Mouse (Mus musculus): ENCODE results near the gene Myo9a. TPM values are rescaled to one million over a fixed set of nuclear protein-coding genes. Genes with fewer than 3 reads are reported as not detected.

Gene Myo9a
- polyA plus RNA-seq, 1 experiment: 4.6 TPM

- no peak for TF ChIP-seq POLR2A (IDR thresholded peaks at IDR 0.05; ENCODE audit: low read depth, low read length)
- TF ChIP-seq CTCF (conservative IDR thresholded peaks at IDR 0.05; ENCODE audit: insufficient read depth, insufficient read length, low read depth, low read length): no peak
- no peak for DNase-seq
- no peak overlapping the region for H3K4me3 ChIP-seq (ENCODE audit: insufficient read depth, low read depth, low read length)
- H3K4me1 ChIP-seq (ENCODE audit: control insufficient read depth, insufficient read depth, low read length): no peaks in the 10 kb centered on the region
- H3K27ac ChIP-seq (ENCODE audit: insufficient read depth, low read depth, low read length): no peak overlapping the region
- 87% methylated on average over 17 of the region's 17 CpGs for WGBS
- no peaks in the 10 kb centered on the region for H3K27me3 ChIP-seq (replicated peaks; ENCODE audit: control insufficient read depth, insufficient read depth, low read length)
- no peaks in the 10 kb centered on the region for H3K36me3 ChIP-seq (ENCODE audit: control insufficient read depth, insufficient read depth, low read length)
Observed at GRCm38 (mm10) chr9:59948691-59949250, 198.1 kb downstream of the Myo9a start.

GRCm38 (mm10) chr9:59949511-59949910, 198.8 kb downstream of the Myo9a start:
- TF ChIP-seq CTCF (conservative IDR thresholded peaks at IDR 0.05; ENCODE audit: insufficient read depth, insufficient read length, low read depth, low read length) (no peak), POLR2A (IDR thresholded peaks at IDR 0.05; ENCODE audit: low read depth, low read length) (no peak)
- Histone ChIP-seq H3K27me3 (replicated peaks; ENCODE audit: control insufficient read depth, insufficient read depth, low read length) (no peaks in the 10 kb centered on the region), H3K4me3 (ENCODE audit: insufficient read depth, low read depth, low read length) (no peak overlapping the region), H3K36me3 (ENCODE audit: control insufficient read depth, insufficient read depth, low read length) (no peaks in the 10 kb centered on the region), H3K27ac (ENCODE audit: insufficient read depth, low read depth, low read length) (no peak overlapping the region), H3K4me1 (ENCODE audit: control insufficient read depth, insufficient read depth, low read length) (no peaks in the 10 kb centered on the region)
- WGBS: 83% methylated on average over 6 of the region's 6 CpGs
- DNase-seq: no peak

DNA sequence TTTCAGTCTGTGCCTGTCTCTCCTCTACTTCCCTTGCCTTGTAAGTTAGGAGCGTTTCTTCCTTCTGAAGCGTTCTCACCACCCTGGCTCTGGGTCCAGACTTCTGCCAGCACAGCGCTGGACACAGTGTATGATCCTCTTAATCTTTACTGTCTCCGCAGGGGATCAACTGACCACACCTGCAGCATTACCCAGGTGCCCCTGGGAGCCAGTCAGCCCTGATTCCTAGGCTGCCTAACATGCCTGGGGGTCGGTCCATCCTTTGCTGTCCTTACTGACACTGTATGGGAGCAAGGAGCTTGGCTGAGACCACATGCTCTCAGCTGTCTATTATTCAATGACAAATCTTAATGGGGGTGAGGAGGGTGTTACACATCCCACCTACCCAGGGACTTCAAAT, 199.3 kb downstream of the Myo9a start:
- TF ChIP-seq CTCF (conservative IDR thresholded peaks at IDR 0.05; ENCODE audit: insufficient read depth, insufficient read length, low read depth, low read length) (no peak), POLR2A (IDR thresholded peaks at IDR 0.05; ENCODE audit: low read depth, low read length) (no peak)
- Histone ChIP-seq H3K4me1 (ENCODE audit: control insufficient read depth, insufficient read depth, low read length) (no peaks in the 10 kb centered on the region), H3K36me3 (ENCODE audit: control insufficient read depth, insufficient read depth, low read length) (no peaks in the 10 kb centered on the region), H3K4me3 (ENCODE audit: insufficient read depth, low read depth, low read length) (no peak overlapping the region), H3K27ac (ENCODE audit: insufficient read depth, low read depth, low read length) (no peak overlapping the region), H3K27me3 (replicated peaks; ENCODE audit: control insufficient read depth, insufficient read depth, low read length) (no peaks in the 10 kb centered on the region)
- 88% methylated on average over 5 of the region's 5 CpGs for WGBS
- DNase-seq: no peak

DNA sequence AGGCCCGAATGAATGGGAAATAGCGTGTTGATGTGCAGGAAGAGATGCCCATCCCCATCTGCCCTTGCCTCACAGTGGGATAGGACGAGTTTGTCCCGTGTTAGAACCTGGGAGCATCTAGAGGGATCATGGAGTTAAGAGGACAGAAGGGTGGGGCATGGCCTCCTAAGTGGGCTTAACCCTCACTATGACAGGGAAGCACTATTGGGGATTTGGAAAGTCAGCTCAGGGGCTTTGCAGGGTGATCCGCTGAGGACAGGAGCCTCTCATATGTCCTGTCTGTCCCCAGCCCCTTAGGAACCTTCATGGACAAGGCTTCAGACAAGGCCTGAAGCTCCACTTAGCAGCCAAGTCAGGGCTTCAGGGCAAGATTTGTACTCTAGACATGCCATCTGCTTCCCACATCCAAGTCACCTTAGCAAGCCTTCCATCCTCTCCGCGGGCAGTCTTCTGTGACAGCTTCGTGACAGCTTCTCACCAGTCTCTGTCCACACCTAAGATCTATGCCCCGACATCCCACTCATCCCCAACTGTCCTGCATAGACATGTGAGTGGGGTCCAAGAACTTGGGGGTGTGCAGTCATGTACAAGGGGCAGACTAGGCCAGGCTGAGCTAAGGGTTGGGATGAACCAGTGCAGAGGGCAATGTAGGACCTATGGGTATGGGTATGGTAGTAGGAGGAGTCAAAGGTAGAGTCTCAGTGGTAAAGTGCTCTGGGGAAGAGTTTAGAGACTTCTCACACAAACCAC, 200.5 kb downstream of the Myo9a start:
- H3K4me1 ChIP-seq (ENCODE audit: control insufficient read depth, insufficient read depth, low read length): no peaks in the 10 kb centered on the region
- H3K27me3 ChIP-seq (replicated peaks; ENCODE audit: control insufficient read depth, insufficient read depth, low read length): no peaks in the 10 kb centered on the region
- no peak overlapping the region for H3K4me3 ChIP-seq (ENCODE audit: insufficient read depth, low read depth, low read length)
- no peak overlapping the region for H3K27ac ChIP-seq (ENCODE audit: insufficient read depth, low read depth, low read length)
- no peak for DNase-seq
- H3K36me3 ChIP-seq (ENCODE audit: control insufficient read depth, insufficient read depth, low read length): no peaks in the 10 kb centered on the region
- 94% methylated on average over 9 of the region's 9 CpGs for WGBS
- TF ChIP-seq CTCF (conservative IDR thresholded peaks at IDR 0.05; ENCODE audit: insufficient read depth, insufficient read length, low read depth, low read length): no peak
- no peak for TF ChIP-seq POLR2A (IDR thresholded peaks at IDR 0.05; ENCODE audit: low read depth, low read length)

- Histone ChIP-seq H3K4me1 (ENCODE audit: control insufficient read depth, insufficient read depth, low read length) (no peaks in the 10 kb centered on the region), H3K27me3 (replicated peaks; ENCODE audit: control insufficient read depth, insufficient read depth, low read length) (no peaks in the 10 kb centered on the region), H3K36me3 (ENCODE audit: control insufficient read depth, insufficient read depth, low read length) (no peaks in the 10 kb centered on the region), H3K27ac (ENCODE audit: insufficient read depth, low read depth, low read length) (no peak overlapping the region), H3K4me3 (ENCODE audit: insufficient read depth, low read depth, low read length) (no peak overlapping the region)
- no peak for TF ChIP-seq POLR2A (IDR thresholded peaks at IDR 0.05; ENCODE audit: low read depth, low read length)
- TF ChIP-seq CTCF (conservative IDR thresholded peaks at IDR 0.05; ENCODE audit: insufficient read depth, insufficient read length, low read depth, low read length): no peak
- no peak for DNase-seq
- WGBS: 66% methylated on average over 4 of the region's 4 CpGs
Observed at GRCm38 (mm10) chr9:59951943-59952342, 201.2 kb downstream of the Myo9a start.

DNA sequence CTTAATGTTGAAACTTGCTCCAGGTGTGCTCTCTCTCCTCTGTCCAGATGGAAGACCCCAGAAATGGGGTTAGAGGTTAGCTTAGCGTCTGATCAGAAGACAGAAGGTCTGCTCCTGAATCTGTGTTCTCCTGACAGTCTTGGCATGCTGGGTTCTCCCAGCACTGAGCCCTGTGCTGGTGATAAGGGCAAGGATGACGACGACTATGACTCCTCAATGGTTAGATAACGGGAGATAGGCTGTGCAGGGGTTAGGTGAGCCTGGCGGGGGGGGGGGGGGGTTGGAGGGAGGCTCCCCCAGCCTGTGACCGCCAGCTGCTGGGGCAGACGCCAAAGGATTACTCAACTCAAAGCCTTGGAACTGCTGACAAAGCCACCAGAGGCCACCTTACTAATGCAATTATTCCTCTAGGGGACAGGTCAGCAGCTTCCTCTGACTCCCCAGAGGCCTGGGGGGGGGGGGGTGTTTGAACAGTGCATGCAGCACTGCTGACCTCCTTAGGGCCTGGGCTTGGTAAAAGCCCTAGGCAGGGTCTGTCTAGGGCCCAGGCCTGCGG, 201.9 kb downstream of the Myo9a start:
- DNase-seq: no peak
- WGBS: 79% methylated on average over 8 of the region's 8 CpGs
- TF ChIP-seq POLR2A (IDR thresholded peaks at IDR 0.05; ENCODE audit: low read depth, low read length) (no peak), CTCF (conservative IDR thresholded peaks at IDR 0.05; ENCODE audit: insufficient read depth, insufficient read length, low read depth, low read length) (no peak)
- Histone ChIP-seq H3K27ac (ENCODE audit: insufficient read depth, low read depth, low read length) (no peak overlapping the region), H3K36me3 (ENCODE audit: control insufficient read depth, insufficient read depth, low read length) (no peaks in the 10 kb centered on the region), H3K4me1 (ENCODE audit: control insufficient read depth, insufficient read depth, low read length) (no peaks in the 10 kb centered on the region), H3K4me3 (ENCODE audit: insufficient read depth, low read depth, low read length) (no peak overlapping the region), H3K27me3 (replicated peaks; ENCODE audit: control insufficient read depth, insufficient read depth, low read length) (no peaks in the 10 kb centered on the region)

DNA sequence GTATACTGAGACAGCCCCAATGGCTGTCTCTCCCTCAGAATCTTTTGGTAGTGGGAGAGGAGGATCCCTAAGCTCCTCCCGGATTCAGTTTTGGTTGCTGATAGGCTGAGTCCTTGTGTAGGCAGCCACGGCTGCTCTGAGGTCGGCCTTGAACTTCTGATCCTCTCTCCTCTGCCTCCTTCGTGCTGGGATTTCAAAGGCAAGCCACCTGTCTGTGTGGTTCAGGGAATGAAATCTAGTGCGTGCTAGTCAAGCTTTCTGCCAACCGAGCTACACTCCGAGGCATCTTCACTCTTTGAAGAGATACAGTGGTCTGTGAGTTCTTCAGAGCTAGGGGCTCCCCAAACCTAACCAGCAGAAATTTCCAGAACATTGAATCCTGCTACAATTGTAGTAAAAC, 202.9 kb downstream of the Myo9a start:
- no peaks in the 10 kb centered on the region for H3K27me3 ChIP-seq (replicated peaks; ENCODE audit: control insufficient read depth, insufficient read depth, low read length)
- no peak for DNase-seq
- no peaks in the 10 kb centered on the region for H3K4me1 ChIP-seq (ENCODE audit: control insufficient read depth, insufficient read depth, low read length)
- no peak for TF ChIP-seq POLR2A (IDR thresholded peaks at IDR 0.05; ENCODE audit: low read depth, low read length)
- TF ChIP-seq CTCF (conservative IDR thresholded peaks at IDR 0.05; ENCODE audit: insufficient read depth, insufficient read length, low read depth, low read length): no peak
- no peak overlapping the region for H3K4me3 ChIP-seq (ENCODE audit: insufficient read depth, low read depth, low read length)
- no peaks in the 10 kb centered on the region for H3K36me3 ChIP-seq (ENCODE audit: control insufficient read depth, insufficient read depth, low read length)
- H3K27ac ChIP-seq (ENCODE audit: insufficient read depth, low read depth, low read length): no peak overlapping the region
- 88% methylated on average over 7 of the region's 7 CpGs for WGBS
